Mouse (Mus musculus) c-Kit-positive CD71-positive TER-119-positive erythroid progenitor cells, embryonic 14.5 days (primary cell): ENCODE measurements around the gene Gm12216.
"Not testable (repeated sequence)": the region's sequence is repeated elsewhere in the genome, so short reads cannot be mapped to it uniquely, and the experiment has no call there.

Source experiments
- DNase-seq: peaks from one replicate; pipeline ENCODE4 v3.0.0-alpha.2; 2013; ENCODE audit warnings: low spot score

The Gm12216 gene

GRCm38 (mm10) chr11:53873909-53874704, 15.1 kb upstream of the Gm12216 start:
- not testable (repeated sequence) for DNase-seq

GRCm38 (mm10) chr11:53871786-53872507, 12.9 kb upstream of the Gm12216 start:
- no peak for DNase-seq

DNA sequence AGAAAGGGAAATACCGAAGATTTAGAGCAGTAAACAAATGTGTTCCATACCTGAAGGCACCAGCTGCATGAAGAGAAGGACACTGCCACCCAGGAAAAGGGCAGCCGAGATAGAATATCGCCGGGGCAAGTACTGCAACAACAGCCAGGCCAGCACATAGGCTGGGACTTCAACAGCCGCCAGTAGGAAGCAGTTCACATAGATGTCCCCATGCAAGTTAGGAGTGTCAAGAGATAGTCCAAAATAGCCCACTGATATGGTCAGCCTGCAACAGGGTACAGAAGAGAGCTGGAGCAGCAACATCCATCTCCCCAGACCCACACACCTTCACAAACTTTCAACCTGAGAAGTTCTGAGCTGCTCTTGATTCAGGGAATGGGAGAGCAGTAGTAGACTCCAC, 10.1 kb upstream of the Gm12216 start:
- no peak for DNase-seq

DNA sequence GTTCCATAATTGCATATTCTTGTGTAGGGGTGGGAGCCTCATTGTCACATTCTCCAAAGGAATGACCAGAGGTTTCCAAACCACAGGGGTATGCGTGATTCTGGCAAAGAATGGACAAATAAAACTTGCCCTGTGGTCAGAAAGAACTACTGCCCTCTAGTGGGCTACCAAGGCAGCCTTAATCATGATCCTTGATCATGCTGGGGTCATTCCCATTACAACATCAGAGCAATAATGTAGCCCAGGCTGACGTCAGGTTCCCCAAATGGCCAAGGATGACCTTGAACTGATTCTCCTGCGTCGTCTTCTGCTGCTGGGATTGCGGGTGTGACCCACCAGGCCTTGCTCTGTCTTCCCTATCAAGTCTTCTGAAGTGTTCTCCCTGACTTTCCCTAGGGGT, 9.3 kb upstream of the Gm12216 start:
- not testable (repeated sequence) for DNase-seq

DNA sequence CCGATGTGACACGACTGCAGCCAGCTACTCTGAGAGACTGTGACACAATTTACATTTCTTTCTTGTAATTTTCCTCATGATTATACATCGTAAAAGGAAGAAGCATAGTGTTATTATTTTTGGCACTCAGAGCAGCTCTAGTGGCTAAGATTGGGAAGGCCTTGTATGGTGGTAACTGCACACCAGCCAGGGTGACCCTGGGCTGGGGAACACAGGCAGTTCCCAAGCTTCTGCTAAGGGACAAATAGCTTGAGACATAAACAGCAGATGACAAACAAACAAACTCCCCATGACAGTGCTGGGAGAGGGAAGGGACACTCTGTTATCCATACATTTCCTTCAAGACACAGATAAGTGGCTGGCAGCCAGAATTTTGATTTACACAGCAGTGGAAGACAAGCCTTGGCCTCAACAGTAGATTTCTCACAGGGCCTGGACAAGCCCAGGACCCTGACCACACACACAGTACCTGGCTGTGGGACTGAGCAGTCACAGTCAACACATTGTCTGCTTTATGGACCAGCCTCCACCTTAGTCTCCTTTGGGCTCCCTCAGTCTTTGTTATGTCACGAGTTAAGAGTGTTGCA, 5.8 kb upstream of the Gm12216 start:
- DNase-seq = not testable (repeated sequence)

DNA sequence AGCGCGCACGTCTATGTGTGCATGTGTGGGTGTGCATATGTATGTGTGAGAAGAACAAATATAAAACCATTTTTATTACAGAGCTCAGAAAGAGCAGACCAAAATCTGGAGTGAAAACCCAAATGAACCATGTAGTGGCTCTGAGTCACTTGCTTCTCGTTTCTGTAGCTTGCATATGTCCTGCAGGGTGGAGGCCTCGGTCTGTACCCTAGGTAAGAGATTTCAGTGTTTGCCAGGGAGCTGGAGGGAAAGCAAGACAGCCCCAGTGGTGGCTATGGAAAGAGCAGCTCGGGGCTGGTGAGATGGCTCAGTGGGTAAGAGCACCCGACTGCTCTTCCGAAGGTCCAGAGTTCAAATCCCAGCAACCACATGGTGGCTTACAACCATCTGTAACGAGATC, 1.9 kb upstream of the Gm12216 start:
- DNase-seq = not testable (repeated sequence)

DNA sequence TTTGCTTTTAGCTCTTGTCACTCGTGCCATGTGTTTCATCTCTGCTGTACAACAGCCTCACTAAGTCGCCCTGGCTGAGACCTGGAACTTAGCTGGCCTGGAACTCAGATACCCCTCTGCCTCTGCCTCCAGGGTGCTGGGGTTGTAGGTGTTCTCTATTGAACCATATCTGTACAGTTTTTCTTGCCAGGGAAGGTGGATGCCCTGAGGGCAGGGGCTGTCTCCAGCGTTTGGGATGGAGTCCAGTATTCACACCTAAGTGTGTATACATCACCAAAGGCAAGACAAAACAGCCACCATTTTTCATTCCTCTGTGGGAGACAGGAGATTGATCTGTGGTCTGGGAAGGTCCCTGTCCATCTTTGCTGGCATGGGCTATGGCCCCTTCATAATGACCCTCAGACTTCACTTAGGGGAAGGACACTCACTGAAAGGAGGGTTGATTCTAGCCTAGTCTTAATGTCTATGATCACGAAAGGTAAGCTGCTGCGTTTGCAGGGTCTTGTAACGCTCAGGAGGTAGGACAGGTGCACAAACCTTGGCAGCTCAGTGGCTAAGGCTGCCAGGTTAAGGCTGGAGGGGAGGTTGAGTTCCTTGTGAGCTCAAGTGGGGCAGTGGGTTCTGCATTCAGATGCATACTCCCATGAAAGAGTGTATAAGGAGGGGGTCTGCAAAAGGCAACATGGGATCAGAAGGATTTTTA, 847 bp downstream of the Gm12216 start:
- DNase-seq = no peak

DNA sequence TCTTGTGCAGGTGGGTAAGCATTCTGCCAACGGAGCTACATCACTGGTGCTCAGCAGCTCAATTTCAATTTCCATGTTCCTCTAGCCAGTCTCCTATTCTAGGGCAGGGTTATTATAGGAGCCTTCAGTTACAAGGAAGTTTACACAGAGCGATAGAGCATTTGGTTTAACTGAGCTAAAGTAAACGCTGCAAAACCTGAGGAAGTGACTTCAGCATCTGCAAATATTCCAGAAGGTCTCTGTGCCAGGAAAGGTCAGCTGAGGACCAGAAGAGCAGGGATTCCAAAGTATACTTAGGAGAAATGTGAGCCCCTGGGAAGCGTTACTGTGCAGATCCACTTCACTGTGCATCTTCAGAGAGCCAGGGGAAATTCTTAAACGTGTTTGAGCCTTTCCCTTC, 5.4 kb downstream of the Gm12216 start:
- DNase-seq = no peak

- DNase-seq = no peak
These were observed 7.3 kb downstream of the Gm12216 start for GRCm38 (mm10) chr11:53851795-53852194.

- DNase-seq = peak; percentile 50
These were observed 9.3 kb downstream of the Gm12216 start for GRCm38 (mm10) chr11:53849588-53850320.

GRCm38 (mm10) chr11:53845680-53846079, 13.4 kb downstream of the Gm12216 start:
- DNase-seq = no peak

DNA sequence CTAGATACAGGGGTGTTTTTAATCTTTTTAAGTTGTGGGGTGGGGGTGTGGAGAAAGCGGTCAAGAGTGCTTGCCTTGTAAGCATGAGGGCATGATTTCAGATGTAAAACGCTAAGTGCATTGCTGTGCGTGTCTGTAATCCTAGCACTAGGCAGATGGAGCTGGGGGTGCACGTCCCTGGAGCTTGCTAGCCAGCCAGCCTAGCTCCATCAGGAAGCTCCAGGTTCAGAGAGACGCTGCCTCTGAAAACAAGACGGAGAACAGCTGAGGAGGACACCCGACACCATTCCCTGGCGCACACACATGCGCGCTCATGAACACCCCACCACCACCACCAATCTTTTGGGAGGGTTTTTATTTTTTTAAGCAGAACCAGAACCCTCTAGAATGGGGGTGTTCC, 15.9 kb downstream of the Gm12216 start:
- DNase-seq = no peak

DNA sequence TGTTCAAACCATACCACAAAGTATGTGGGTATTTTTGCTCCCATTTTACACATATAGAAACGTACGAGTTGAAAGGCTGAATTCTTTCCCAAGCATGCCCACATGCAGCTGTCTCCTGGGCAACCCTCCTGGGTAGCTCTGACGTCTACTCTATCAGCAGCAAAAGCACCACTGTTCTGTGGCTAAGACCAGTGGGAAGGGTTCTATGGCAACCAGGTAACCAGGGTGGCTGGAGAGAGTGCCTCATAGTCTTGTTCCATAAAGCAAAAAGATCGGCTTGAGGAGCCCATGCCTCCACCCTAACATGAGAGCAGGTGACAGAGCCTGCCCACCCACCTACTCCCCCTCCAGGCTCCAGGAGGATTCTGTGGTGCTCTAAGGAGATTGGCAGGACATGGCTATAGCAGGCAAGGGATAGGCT, 16.9 kb downstream of the Gm12216 start:
- DNase-seq = no peak

GRCm38 (mm10) chr11:53841514-53841913, 17.5 kb downstream of the Gm12216 start:
- no peak for DNase-seq

DNA sequence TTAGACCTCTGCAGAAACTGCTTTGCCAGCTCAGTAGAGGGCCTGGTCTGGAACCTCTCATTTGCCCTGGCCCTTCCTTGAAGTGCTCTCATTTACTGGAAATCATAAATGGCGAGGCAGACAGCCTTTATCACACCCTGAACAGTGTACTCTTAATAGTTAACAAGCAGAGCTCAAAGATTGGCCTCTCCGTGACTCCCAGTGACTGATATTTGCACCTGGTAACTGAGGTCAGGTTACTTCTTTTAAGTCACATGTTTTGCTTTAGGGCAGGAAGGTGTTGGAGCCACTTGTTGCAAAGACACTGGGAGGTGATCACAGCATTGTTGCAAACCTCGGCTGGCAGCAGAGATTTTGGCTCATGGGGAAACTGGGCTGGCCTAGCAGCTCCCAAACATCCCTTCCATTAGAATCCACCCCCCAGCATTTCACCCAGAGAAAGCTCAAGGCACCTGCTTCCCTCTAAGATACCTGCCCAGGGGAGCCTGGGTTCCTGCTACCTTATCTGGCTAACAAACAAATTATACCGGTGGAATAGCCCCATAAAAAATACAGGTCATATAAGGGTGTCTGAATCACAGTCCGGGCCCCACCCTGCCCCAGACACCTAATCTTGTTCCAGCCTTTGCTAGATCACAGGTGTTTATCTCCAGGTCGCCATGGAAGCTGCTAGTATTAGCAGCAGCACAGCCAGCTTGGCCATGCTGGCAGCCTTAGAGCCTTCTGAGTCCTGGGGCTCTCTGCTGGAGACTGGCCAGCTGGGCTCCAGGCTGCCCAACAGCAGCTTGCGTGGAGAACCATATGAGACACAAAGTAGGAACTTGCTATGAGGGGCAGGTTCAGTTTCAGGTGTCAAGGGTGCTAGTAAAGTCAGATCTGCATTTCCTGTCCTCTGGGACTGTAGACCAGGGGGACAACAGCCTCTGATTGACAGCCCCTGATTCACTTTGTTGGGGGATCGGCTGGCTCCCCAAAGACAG, 19.1 kb downstream of the Gm12216 start:
- DNase-seq = no peak

GRCm38 (mm10) chr11:53839147-53839546, 19.9 kb downstream of the Gm12216 start:
- no peak for DNase-seq

DNA sequence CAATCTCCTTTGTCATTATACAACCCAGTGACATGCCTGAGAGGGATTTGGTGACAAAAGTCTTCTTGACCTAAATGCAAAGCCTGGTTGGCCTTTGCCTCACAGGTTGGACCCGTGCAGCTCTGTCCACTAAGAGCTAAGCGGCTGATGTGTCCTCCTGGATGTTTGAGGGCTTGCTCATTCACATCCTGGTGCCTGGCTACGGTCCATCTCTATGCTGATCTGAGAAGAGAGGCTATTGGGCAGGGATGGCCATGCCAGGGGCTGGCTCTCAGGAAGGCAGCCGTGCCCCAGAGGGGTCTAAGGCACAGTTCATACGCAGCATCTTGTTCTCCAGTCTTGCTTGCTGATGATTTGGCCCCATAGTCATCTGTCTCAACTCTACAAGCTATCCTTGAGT, 21.3 kb downstream of the Gm12216 start:
- DNase-seq = no peak

DNA sequence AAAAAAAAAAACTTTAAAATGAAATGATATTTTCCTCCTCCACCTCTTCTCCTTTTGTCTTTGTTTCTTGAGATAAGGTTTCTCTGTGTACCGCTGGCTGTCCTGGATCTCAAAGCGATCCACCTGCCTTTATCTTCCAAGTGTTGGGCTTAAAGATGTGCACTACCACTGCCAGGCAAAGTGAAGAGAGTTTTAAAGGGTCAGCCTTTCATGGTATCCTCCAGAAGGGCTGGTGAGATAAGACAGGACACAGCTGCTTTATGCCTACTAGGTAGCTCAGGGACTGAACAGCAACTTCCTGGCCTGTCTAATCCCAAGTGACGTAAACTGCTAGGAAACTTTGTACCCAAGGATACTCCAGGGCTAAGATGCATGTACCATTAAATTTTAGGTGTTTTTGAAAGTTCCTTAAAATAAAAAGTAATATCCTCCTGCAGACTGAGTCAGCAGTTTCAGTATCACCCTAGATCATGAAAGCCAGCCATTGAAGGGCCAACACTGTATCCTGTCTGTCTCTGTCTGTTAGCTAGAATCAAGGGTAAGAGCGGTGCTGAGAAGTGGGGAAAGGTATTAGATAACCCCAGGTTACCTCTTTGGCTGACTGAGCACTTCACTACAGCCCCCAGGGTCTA, 23.6 kb downstream of the Gm12216 start:
- no peak for DNase-seq

- no peak for DNase-seq
These were observed 33.6 kb downstream of the Gm12216 start for GRCm38 (mm10) chr11:53825409-53825808.

- DNase-seq = no peak
These were observed 37.1 kb downstream of the Gm12216 start for GRCm38 (mm10) chr11:53821945-53822338.
